Mouse (Mus musculus) stomach, postnatal 0 days (tissue): Measurements from ENCODE around the gene Serpinb1c.

Experiments
- CTCF ChIP-seq: IDR thresholded peaks from 2 replicates; pipeline ENCODE4 v1.5.1; 2016; ENCODE audit warnings: antibody characterized with exemption, low read depth, mild to moderate bottlenecking, moderate library complexity
- EP300 ChIP-seq: optimal IDR thresholded peaks from 2 replicates; pipeline ENCODE3; 2016; ENCODE audit warnings: antibody characterized with exemption

GRCm38 (mm10) chr13:32851967-32852366, 46.0 kb downstream of the Serpinb1c start:
- TF ChIP-seq CTCF (peak; percentile 88), EP300 (no peak)
